Mouse (Mus musculus): ENCODE data around the gene Prss35.
A peak's percentile ranks its signal among the peaks of the same experiment; 100 is the strongest.

Prss35 gene

DNA sequence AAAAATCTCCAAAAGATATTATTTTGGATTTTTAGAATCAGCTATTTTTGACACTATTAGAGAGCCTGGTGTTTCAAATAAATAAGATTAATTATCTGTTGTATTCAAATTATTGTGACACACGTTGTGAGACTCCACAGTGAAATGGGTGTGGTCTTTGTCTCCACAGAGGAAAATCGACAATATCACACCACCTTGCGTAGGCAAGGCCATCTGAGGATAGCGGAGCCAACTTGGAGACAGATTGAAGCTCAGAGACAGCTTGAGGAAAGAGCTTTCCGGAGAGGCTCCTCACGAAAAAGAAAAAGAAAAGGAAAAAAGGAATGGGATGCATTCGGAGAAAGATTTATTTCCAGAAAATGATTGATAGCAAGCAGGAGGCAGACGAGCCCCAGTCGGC lies 8.7 kb upstream of the Prss35 start:
- DNase-seq: no peak

GRCm38 (mm10) chr9:86736991-86737390 lies 6.5 kb upstream of the Prss35 start:
- no peak for DNase-seq

- DNase-seq: no peak
Measured at GRCm38 (mm10) chr9:86738067-86738466, 5.4 kb upstream of the Prss35 start.

- no peak for DNase-seq
Measured at GRCm38 (mm10) chr9:86738801-86739200, 4.6 kb upstream of the Prss35 start.

DNA sequence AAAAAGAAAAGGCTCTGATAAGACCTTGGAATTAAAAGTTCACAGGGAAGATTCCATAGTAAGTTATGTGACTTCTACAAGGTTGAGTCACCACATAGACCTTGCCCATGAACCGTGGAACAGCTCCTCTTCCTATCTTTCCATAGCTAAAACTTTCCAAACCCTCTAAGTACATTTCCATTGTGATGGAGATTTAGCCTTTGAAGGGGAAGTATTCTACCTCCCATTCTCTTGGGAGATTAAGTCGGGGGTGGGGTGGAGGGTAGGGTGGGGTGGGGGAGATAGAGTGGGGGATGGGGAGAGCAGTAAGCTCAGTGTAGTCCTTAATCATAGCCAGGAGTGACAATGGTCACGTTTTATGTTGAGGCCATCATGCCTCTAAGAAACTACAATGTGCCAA lies 3.5 kb upstream of the Prss35 start:
- DNase-seq: no peak

DNA sequence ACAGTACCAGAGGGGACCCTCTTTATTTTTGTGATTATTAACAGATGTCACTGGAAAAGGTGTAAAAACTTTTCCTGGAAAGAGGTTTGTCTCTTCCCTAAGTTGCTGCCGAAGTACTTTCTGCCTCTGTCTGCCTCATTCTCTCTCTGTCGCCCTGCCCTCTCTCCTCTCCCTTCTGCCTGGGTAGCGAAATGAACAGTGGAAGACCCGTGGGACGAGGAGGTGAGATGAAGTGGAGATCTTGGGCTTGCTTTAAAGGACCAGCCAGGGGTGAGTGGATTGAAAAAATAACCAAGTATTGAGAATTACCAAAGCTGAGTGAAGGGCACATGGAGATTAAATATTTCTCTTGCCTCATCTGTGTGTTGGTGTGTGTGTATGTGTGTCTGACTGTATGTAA lies 592 bp downstream of the Prss35 start:
- DNase-seq: no peak

- DNase-seq: peak; percentile 76
Measured at GRCm38 (mm10) chr9:86745926-86746581, 2.6 kb downstream of the Prss35 start.

DNA sequence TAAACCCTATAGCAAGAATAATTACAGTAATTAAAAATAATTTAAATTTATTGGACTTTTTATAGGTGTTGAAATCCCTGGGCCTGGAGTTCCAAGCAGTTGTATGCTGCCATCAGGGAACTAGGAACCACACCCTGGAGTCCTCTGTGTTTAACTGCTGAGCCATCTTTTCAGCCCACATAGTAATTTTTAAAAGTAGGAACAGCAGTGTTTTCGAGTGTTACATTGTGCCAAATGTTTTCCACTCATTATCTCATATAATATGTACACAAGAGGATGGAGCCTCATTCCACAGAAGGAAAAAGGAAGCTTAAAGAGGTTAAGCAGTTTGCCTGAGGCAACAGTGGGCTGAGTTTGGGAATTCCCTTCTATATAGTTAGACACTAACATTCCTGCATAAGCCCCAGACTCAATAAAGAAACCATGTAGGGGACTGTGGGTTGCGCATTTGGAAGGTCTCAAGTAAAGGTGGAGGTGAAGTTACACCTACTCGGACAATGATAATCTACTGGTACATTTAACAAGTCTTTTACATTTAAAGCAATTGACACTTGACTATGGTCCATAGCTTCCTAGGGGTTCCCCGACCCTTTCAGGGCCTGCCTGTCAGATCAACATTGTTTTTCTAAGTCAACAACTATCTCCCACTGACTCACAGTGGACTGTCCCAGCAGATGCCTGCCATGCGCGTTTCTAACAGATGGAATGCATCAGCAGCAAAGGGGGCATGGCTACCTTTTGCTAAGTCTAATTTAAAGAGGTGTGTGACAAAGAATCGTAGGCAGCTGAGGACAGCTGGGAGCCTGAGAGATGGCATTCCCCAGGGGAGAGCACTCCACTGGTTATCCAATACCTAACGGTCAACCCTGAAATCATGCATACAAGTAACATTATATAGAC lies 19.3 kb downstream of the Prss35 start:
- no peak for DNase-seq

DNA sequence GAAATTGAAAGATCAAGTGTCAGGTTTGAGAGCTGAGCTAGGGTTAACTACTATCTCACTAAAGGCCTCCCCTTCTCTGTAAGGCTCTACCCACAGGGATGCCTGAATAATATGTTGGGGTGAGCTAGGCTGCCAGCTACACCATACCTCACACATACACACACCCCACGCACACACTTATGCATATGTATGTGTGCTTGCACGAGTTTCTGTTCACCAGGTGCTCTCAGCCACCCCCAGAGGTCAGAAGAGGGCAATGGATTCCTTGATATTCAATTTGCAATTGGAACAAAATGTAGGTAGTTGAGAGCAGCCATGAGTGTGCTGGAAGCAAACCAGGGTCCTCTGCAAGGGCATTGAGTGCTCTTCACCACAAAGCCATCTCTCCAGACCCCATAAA lies 20.6 kb downstream of the Prss35 start:
- DNase-seq: no peak

GRCm38 (mm10) chr9:86766991-86767390 lies 23.5 kb downstream of the Prss35 start:
- DNase-seq: no peak

- DNase-seq: no peak
Measured at GRCm38 (mm10) chr9:86772897-86773296, 29.4 kb downstream of the Prss35 start.

- no peak for DNase-seq
Measured at GRCm38 (mm10) chr9:86773996-86774395, 30.5 kb downstream of the Prss35 start.

DNA sequence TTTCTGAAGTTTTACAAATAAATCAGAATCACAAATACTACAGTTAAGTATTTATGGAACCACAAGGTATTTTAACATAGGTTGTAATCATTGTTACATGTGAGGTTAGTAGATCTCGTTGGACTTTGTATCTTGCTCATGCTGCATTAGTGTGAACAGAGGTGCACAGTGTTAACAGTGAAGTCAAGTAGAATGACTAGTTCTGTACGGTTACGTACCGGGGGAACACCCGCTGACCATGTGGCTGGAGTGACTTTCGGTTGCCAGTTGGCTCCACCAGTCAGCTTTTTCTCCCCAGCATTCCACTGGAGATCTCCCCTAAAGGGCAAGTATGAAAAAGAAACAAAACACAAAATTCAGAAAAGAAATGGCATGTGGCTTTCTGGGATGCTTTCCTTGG lies 31.9 kb downstream of the Prss35 start:
- DNase-seq: no peak

- DNase-seq: no peak
Measured at GRCm38 (mm10) chr9:86777309-86777708, 33.9 kb downstream of the Prss35 start.

DNA sequence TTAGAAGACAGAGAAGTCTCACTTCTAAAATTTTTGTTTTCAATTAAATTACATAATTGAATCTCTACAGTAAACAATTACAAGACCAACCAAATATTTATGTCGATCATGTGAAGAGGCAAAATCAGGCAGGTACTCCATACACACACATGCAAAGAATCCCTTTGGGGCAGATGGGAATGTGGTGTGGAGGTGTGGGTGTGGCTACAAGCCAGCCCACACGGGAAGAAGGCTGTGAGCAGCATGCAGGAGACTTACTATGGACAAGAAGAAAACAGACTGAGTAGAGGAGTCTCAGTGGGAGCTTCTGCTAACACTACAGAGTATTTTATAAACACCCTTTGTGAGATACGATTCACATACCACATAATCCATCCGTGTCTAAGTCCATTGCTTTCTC lies 34.8 kb downstream of the Prss35 start:
- DNase-seq: no peak

DNA sequence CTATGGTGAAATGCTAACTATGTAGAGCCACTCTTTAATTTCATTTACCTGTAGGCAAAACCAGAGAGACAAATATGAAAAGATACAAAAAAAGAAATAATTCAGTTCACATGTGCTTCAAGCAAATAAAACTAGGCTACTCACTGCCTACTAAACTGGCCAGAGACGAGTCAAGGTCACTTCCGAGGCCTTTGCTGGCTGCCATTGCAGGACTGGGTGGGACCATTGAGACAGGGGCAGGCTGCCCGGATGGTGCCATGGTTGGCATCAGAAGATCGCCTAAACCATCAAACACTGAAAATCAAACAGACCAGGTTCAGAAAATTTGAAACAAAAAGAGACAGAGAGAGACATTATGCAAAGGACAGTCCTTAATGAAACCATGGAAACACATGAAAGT lies 38.0 kb downstream of the Prss35 start:
- DNase-seq: no peak

- no peak for DNase-seq
Measured at GRCm38 (mm10) chr9:86782836-86783235, 39.4 kb downstream of the Prss35 start.

GRCm38 (mm10) chr9:86789186-86789585 lies 45.7 kb downstream of the Prss35 start:
- DNase-seq: no peak

- DNase-seq: no peak
Measured at GRCm38 (mm10) chr9:86791927-86792326, 48.5 kb downstream of the Prss35 start.

DNA sequence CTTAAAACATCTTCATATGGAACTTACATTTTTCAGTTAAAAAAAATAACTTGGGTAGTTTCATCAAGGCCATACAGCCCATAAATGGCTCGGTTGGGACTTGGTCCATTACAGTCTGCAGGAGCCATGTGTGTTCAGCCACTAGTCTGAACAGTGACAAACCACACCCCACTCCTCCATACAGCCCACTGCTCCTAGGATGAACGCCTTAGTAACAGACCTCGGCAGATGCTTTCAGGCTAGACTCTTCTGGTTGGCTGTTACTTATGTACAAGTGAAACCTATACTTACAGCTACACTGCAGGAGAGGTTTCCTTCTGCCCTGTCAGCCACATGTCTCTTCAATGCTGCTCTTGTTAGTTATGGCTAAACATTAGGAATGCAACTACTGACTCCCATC lies 51.8 kb downstream of the Prss35 start:
- DNase-seq: no peak

- DNase-seq: no peak
Measured at GRCm38 (mm10) chr9:86797553-86797952, 54.1 kb downstream of the Prss35 start.

- DNase-seq: no peak
Measured at GRCm38 (mm10) chr9:86798129-86798528, 54.7 kb downstream of the Prss35 start.

GRCm38 (mm10) chr9:86798686-86799085 lies 55.2 kb downstream of the Prss35 start:
- no peak for DNase-seq

DNA sequence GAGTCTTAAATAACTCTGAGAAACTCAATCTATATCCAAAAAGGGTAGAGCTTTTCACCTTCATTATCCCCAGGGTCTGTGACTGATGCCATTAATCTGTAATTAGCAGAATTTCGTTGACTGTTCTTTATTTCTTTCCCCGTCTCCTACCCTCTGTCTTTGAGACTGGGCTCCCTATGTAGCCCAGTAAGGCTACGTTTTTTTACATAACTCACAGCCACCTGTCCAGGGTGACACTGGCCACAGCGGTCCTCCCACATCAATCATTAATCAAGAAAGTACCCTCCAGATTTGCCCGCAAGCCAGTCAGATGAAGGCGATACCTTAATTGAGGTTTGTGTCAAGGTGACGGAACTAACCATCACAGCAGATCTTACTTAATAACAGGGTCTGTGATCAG lies 55.6 kb downstream of the Prss35 start:
- DNase-seq: no peak

All from right cerebral cortex, postnatal 25 days (tissue).